Mouse (Mus musculus) small intestine, adult 2 months (tissue): ENCODE data around the gene Ccdc93.

Experiments used
- CTCF ChIP-seq: fragments of 200-500 bp; IDR thresholded peaks from 2 replicates; pipeline ENCODE4 v1.5.1; 2012; ENCODE audit warnings: low read depth, mild to moderate bottlenecking, control low read depth, inconsistent platforms, low read length, moderate library complexity, mixed read lengths; ENCODE audit not compliant: insufficient replicate concordance, insufficient read length; ENCODE audit errors: extremely low read depth
- POLR2A ChIP-seq: fragments of 200-500 bp; IDR thresholded peaks from 2 replicates; pipeline ENCODE4 v1.6.1; 2012; ENCODE audit warnings: low read depth, mild to moderate bottlenecking, control low read depth, inconsistent platforms, low read length, moderate library complexity

GRCm38 (mm10) chr1:121540361-121540760, 109.5 kb downstream of the Ccdc93 start:
- no peak for TF ChIP-seq CTCF
- no peak for TF ChIP-seq POLR2A
